Mouse (Mus musculus) forebrain, embryonic 14.5 days (tissue): ENCODE measurements around the gene Stom. TPM values are rescaled to one million over a fixed set of nuclear protein-coding genes. Genes with fewer than 3 reads are reported as not detected.
A peak's percentile ranks its signal among the peaks of the same experiment; 100 is the strongest.

Source experiments
- ATAC-seq: fragments of 200-750 bp; cut with Nextera tagmentation; 2 replicates; pipeline ENCODE4 v1.8.0; 2017; ENCODE audit warnings: mild to moderate bottlenecking, moderate library complexity
- DNase-seq: peaks from one replicate; pipeline ENCODE4 v3.0.0-alpha.2; 2015; ENCODE audit warnings: low spot score
- H3K27ac ChIP-seq: fragments of 300-500 bp; sonication (generic); 2 replicates; pipeline ENCODE4 v1.5.1; 2014; ENCODE audit warnings: low read depth, mild to moderate bottlenecking, control low read depth, low read length, moderate library complexity
- H3K27me3 ChIP-seq: fragments of 300-500 bp; sonication (generic); replicated peaks from 2 replicates; pipeline ENCODE4 v1.6.1; 2014; ENCODE audit warnings: low read length, control low read depth, mixed read lengths; ENCODE audit not compliant: control insufficient read depth, insufficient read depth
- H3K36me3 ChIP-seq: fragments of 300-500 bp; sonication (generic); 2 replicates; pipeline ENCODE4 v1.6.1; 2014; ENCODE audit warnings: low read length, control low read depth; ENCODE audit not compliant: control insufficient read depth, insufficient read depth
- H3K4me1 ChIP-seq: fragments of 300-500 bp; sonication (generic); 2 replicates; pipeline ENCODE4 v1.6.1; 2014; ENCODE audit warnings: antibody characterized with exemption, low read length, control low read depth; ENCODE audit not compliant: control insufficient read depth, insufficient read depth
- H3K4me2 ChIP-seq: fragments of 300-500 bp; sonication (generic); 2 replicates; pipeline ENCODE4 v1.6.1; 2014; ENCODE audit warnings: mild to moderate bottlenecking, control low read depth, low read length
- H3K4me3 ChIP-seq: fragments of 300-500 bp; sonication (generic); 2 replicates; pipeline ENCODE4 v1.5.1; 2014; ENCODE audit warnings: low read depth, low read length, control low read depth
- H3K9ac ChIP-seq: fragments of 300-500 bp; sonication (generic); 2 replicates; pipeline ENCODE4 v1.6.1; 2014; ENCODE audit warnings: mild to moderate bottlenecking, low read length, control low read depth, moderate library complexity
- H3K9me3 ChIP-seq: fragments of 300-500 bp; sonication (generic); replicated peaks from 2 replicates; pipeline ENCODE4 v1.6.1; 2016; ENCODE audit warnings: low read length, control low read depth, mixed read lengths; ENCODE audit not compliant: control insufficient read depth
- WGBS: fragments of 180-500 bp; shearing (Covaris S2); extraction: QIAGEN DNeasy Blood & Tissue Kit; methylation state at CpG from one replicate; pipeline ENCODE4 v1.1.7; 2014; 5-methylcytosine and 5-hydroxymethylcytosine counted together
- polyA plus RNA-seq: library from polyadenylated mRNA; unstranded; fragments of >200 nt; fragmentation: Nextera tagmentation; extraction: Ambion mirVana; gene quantifications from 2 replicates; pipeline ENCODE4 v1.2.1, GENCODE M21; 2014

The Stom gene
- polyA plus RNA-seq, 1 experiment from 2014 or later: 11.0 TPM

GRCm38 (mm10) chr2:35265296-35265695 lies 71.5 kb downstream of the Stom start:
- Histone ChIP-seq H3K27ac (no peak overlapping the region), H3K4me1 (no peaks in the 10 kb centered on the region; the same call in 1 of the 2 replicates), H3K36me3 (no peaks in the 10 kb centered on the region), H3K4me3 (no peak overlapping the region), H3K9me3 (no peaks in the 10 kb centered on the region), H3K9ac (no peak overlapping the region), H3K27me3 (no peaks in the 10 kb centered on the region), H3K4me2 (no peak overlapping the region)
- 53% methylated on average over 8 of the region's 8 CpGs for WGBS
- peak; percentile 82 for DNase-seq
- peak; percentile 75; the same call in 1 of the 2 replicates for ATAC-seq

GRCm38 (mm10) chr2:35264095-35264494 lies 72.7 kb downstream of the Stom start:
- no peak overlapping the region for H3K9ac ChIP-seq
- WGBS: 94% methylated on average over 1 of the region's 1 CpGs
- H3K4me3 ChIP-seq: no peak overlapping the region
- DNase-seq (no peak), ATAC-seq (no peak)
- no peaks in the 10 kb centered on the region for H3K9me3 ChIP-seq
- no peaks in the 10 kb centered on the region for H3K4me1 ChIP-seq
- H3K27ac ChIP-seq: no peak overlapping the region
- no peak overlapping the region for H3K4me2 ChIP-seq
- no peaks in the 10 kb centered on the region for H3K27me3 ChIP-seq
- no peaks in the 10 kb centered on the region for H3K36me3 ChIP-seq

Other genes starting within 250 kb of the Stom start
- gene AI182371, start 235.4 kb downstream of the Stom start, polyA plus RNA-seq: 0.12 and 0.27 TPM in 2 replicates
- gene Cntrl, start 227.5 kb downstream of the Stom start, polyA plus RNA-seq: 14.5 and 14.9 TPM in 2 replicates
- 349 and 383 TPM in 2 replicates for gene Rab14, start 135.9 kb downstream of the Stom start, polyA plus RNA-seq
- gene Gsn, start 80.6 kb downstream of the Stom start, polyA plus RNA-seq: 22.5 and 25.0 TPM in 2 replicates
- not detected in 2 replicates for gene 4930568D16Rik, start 30.8 kb upstream of the Stom start, polyA plus RNA-seq
- not detected in 2 replicates for gene 4930402F06Rik, start 60.2 kb upstream of the Stom start, polyA plus RNA-seq
- 5.0 and 6.1 TPM in 2 replicates for gene Ggta1, start 126.3 kb upstream of the Stom start, polyA plus RNA-seq
- 29.7 and 37.9 TPM in 2 replicates for gene Dab2ip, start 221.3 kb upstream of the Stom start, polyA plus RNA-seq